Mouse (Mus musculus) natural killer cell, adult 2 months (primary cell): ENCODE results near the gene Il15.

ENCODE experiments used
- DNase-seq, 2 experiments: peaks; one replicate each; pipeline ENCODE4 v3.0.0; 2022; ENCODE audit warnings: low spot score in 2 of 2

The Il15 gene

DNA sequence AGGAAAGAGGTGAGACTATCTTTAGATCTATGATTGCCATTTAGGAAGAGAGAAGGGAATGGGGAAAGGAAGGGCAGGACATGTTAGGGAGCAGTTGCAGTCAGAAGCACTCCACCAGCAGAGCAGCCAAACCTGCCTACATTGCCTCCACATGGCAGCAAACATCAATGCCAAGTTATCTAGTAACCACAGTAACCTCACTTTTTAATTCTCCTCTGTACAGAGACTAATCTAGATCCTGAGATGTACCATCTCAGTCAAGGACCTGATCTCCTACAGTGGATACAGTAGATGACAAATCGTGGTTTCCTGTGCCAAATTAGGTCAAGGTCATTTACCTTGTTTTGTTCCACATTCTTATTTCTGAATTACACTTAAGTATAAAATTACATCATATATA, 42.0 kb downstream of the Il15 start:
- no peak for DNase-seq

- DNase-seq: no peak
Measured at GRCm38 (mm10) chr8:82356091-82356490, 46.9 kb downstream of the Il15 start.

DNA sequence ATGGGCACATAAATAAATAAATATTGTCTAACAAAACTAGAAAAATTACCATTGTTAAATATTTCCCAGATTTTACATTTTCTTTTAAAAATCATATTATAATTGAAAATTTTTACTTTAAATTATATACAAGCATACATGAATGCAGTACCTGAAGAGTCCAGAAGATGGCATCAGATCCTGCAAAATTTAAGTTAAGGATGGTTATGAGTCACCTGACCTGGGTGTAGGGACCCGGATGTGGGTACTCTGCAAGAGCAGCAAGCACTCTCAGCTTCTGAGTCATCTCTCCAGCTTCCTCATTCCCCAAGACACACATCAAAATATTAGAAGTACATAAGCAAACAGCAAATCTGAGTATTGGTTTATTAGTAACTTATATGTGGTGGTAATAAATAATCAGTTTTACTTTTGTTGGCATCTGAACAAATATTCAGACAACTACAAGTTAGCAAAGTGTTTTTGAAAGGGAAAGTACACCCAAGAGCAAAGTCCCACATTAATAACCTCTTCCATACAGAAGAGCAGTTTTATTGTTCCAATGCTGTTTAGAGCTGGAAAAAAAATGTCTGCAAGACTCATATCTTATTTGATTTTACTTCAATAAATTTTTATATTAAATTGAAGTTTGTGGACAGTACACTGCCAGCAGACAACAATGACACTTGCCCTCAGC, 51.6 kb downstream of the Il15 start:
- peak; percentile 19 to 33 for DNase-seq

DNA sequence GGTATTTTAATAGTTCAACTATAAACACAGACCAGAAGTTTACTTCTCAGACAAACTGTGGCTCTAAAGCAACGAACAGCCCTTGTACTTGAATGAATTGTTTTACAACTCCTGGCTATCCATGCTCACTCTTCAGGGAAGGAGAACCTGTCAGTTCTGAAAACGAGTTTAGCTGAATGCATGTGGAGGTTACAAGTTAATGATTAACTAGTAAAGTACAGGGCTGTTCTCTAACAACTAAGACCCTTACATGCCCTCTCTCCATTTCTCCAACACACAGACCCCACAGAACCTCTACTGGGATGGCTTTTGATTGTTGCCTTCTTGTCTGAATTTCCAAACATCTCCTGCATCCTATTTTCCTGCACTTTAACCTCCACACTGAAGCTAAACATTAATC, 53.7 kb downstream of the Il15 start:
- no peak for DNase-seq

DNA sequence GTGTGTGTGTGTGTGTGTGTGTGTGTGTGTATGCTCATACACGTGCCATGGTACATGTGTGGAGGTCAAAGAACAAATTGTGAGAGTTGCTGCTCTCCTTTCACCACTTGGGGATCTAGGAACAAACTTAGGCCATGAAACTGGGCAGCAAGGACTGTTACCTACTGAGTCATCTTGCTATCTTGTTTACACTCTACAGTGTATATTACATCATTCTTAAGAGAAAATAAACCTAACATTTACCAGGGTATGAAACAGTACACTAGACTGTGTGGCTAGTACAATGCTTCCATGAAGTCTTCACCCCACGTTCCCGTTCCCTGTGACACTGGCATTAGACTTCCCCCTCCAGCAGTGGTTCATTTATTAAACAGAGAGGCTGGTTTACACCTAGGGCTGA, 56.5 kb downstream of the Il15 start:
- DNase-seq: no peak

GRCm38 (mm10) chr8:82331675-82332234, 71.3 kb downstream of the Il15 start:
- no peak for DNase-seq

- no peak for DNase-seq
Measured at GRCm38 (mm10) chr8:82327986-82328652, 74.9 kb downstream of the Il15 start.

DNA sequence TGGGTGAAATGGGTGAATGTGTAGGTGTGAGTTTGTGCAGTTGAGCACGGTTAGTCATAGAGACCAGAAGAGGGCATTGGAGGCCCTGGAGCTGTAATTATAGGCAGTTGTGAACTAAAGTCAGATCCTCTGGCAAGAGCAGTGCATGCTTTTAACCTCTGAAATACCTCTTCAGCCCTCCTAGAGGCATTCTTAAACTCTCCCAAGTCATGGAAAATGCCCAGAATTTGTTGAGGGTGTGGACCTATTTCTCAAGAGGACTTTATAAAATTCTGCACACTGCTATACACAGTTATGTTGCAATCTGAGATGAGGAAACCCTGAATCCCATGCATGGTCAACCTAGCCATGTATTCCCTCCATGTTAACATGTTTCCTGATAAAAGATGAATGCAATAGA, 77.0 kb downstream of the Il15 start:
- no peak for DNase-seq

DNA sequence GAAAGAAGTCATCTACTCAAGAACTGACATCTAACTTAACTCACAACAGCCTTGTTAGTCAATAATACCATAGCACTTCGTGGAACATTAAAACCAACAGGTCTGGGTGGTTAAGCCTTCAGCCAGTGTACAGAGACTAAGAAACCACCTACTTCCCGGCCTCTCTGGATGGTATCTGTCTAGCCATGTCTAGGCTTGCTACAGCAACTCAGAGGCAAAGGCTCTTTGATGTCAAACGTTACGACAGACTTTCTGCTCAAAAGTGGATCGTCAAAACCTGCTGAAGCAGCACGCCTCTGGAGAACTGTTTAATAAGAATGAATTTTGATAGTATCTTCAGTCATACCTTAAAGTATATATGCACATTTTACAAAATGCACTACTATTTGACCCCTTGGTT, 77.4 kb downstream of the Il15 start:
- DNase-seq: no peak

GRCm38 (mm10) chr8:82317446-82317845, 85.6 kb downstream of the Il15 start:
- no peak for DNase-seq

- DNase-seq: no peak
Measured at GRCm38 (mm10) chr8:82306424-82306823, 96.6 kb downstream of the Il15 start.

GRCm38 (mm10) chr8:82296256-82296655, 106.8 kb downstream of the Il15 start:
- no peak for DNase-seq

DNA sequence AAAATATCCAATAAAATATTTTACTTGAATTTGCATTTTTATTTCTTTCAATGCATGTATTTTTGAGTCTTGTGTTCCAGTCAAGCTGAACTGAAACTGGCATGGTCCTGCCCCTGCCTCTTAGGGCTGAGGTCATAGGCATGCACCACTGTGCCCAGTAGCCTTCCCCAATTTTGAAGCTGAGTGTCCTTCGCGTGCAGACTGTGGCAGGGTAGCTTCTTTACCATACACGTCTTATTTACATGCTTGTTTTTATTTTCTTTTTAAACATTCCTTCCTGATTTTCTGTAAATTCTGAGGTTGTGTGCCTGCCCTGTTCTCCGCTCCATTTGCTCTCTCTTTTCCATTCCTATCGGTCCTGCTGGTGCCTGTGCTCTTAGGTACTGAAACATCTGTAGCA, 111.4 kb downstream of the Il15 start:
- DNase-seq: no peak

- no peak for DNase-seq
Measured at GRCm38 (mm10) chr8:82285866-82286265, 117.2 kb downstream of the Il15 start.

GRCm38 (mm10) chr8:82281995-82282394, 121.0 kb downstream of the Il15 start:
- DNase-seq: no peak
